Mouse (Mus musculus): Measurements from ENCODE around the gene Ppp1cb. TPM values are rescaled to one million over a fixed set of nuclear protein-coding genes. Genes with fewer than 3 reads are reported as not detected.

The Ppp1cb gene
- total RNA-seq, 1 experiment from 2014 or later, result 531 TPM

Other genes starting within 250 kb of the Ppp1cb start
- not detected in 2 replicates for gene Plb1, start 226.1 kb upstream of the Ppp1cb start, total RNA-seq (2021)
- gene Yes1, start 152.3 kb downstream of the Ppp1cb start, total RNA-seq (2021), result 58.5 and 61.2 TPM in 2 replicates

Measured in adrenal gland, postnatal 25 days (tissue).